Mouse (Mus musculus) liver, adult 2 months (tissue): ENCODE measurements at regions not wholly inside any gene's neighbourhood (a gene's known extent, or its start where the extent isn't known, plus 50 kb on each side); places are given as distances from the start of the nearest gene placed in this dataset.

Experiments used
- CTCF ChIP-seq: fragments of 200-500 bp; IDR thresholded peaks from 2 replicates; pipeline ENCODE4 v1.5.1; 2011; ENCODE audit warnings: low read depth, low read length, control low read depth
- POLR2A ChIP-seq: fragments of 200-500 bp; IDR thresholded peaks from 2 replicates; pipeline ENCODE4 v1.6.1; 2011; ENCODE audit warnings: low read length, control low read depth; ENCODE audit not compliant: insufficient read depth; ENCODE audit errors: extremely low read depth

DNA sequence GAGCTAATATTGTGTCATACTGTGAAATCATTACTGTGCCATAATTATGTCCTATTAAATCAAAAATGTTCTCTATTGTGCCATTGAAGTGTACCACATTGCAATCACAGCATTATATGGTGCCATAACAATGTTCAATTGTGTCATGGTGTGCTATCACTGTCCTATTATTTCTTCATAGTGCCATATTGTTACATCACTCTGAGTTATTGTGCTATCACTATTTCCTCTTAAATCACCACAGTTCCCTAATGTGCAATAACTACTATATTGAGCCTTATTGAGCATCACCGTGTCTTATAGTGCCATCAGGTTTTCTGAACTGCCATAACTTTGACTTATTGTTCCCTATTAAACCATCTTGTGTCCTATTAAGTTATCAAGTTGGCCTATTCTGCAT, 299.7 kb downstream of the Slco6d1 start:
- no peak for TF ChIP-seq POLR2A
- no peak for TF ChIP-seq CTCF
